Mouse (Mus musculus) inflammation-experienced regulatory T-cells (primary cell): Measurements from ENCODE around the gene Kcnn4. TPM values are rescaled to one million over a fixed set of nuclear protein-coding genes. Genes with fewer than 3 reads are reported as not detected.

Experiments used
- polyA plus RNA-seq, 2 experiments: library from polyadenylated mRNA; unstranded; fragments of 100-300 nt; shearing (Covaris generic); gene quantifications; one replicate each; pipeline ENCODE4 v1.2.1; 2017

Gene Kcnn4
- polyA plus RNA-seq: 100 to 1,000 TPM; 350 to 423 TPM

GRCm38 (mm10) chr7:24369731-24370541 lies at the start of gene Kcnn4:
Gene Kcnn4, plus strand, starts transcription at chr7:24370263.

DNA sequence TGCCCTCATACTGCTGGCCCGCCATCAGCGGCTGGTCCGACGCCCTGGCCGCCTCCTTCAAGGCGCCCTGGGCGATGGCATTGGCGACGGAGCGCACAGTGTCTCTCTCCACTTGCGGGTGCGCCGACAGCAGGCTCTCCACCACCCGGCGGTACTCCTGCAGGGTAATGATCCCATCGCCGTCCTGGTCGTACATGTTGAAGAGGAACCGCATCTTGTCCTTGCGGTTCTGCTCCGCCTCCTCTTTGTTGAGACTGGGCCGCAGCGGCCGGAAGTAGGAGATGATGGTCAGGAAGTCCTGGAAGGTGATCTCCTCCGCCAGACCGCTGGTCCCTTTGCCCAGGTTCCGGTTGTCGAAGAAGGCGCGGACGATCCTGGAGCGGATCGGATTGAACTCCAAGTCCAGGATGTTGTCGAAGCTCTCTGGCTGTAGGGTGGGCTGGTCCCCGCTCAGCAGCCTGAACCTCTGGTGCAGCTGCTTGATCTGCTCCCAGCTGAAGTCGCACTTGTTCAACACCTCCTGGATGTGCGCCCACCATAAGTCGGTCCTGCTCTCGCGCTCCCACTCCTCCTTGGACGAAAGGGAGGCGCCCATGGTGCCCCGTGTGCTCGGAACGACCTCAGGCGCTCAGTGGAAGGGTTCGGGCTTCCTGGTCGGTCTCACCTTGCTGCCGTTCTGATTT lies 36.6 kb upstream of the Kcnn4 start, which contains the start of gene Tescl:
TSS of gene Tescl (minus strand) at position 633 of the 683 bp plus-strand sequence.

DNA sequence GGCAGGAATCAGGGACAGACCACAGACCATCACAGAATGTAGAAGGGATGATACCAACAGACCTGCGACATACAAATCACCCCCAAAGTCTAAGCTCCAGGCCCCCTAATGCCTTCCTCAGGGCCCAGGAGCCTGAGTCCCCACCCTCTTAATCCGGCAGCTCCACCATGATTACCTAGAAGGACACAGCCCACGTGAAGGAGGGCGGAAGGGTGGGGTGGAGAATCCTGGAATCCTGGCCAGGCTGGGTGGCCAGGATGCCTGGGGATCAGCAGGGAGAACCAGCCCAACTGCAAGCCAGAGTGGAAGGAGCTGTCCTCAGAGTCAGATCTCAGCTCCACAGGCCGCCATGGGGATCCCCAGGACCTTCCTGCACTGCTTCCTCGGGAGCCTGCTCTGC lies 21.2 kb upstream of the Kcnn4 start, which contains the start of gene Lypd5:
TSS of gene Lypd5 (plus strand) at position 301 of the 400 bp plus-strand sequence.

GRCm38 (mm10) chr7:24399256-24400081 lies 29.4 kb downstream of the Kcnn4 start, which contains the start of gene Smg9:
Gene Smg9, plus strand, starts transcription at chr7:24399619.

Other genes with a start within 250 kb of the Kcnn4 start
- 10 to 100 TPM; 13.4 to 18.2 TPM for gene Zfp235, start 236.1 kb upstream of the Kcnn4 start, polyA plus RNA-seq
- 1 to 10 TPM in 1 of 2 experiments, under 1 TPM in 1; 0.78 to 1.6 TPM for gene Zfp114, start 195.2 kb upstream of the Kcnn4 start, polyA plus RNA-seq
- 1 to 10 TPM in 1 of 2 experiments, under 1 TPM in 1; 0.80 to 3.0 TPM for gene Zfp111, start 158.8 kb upstream of the Kcnn4 start, polyA plus RNA-seq
- gene Zfp109, start 132.7 kb upstream of the Kcnn4 start, polyA plus RNA-seq: 1 to 10 TPM; 5.5 to 5.8 TPM
- gene Zfp108, start 115.5 kb upstream of the Kcnn4 start, polyA plus RNA-seq: under 1 TPM; 0.43 to 0.93 TPM
- 1 to 10 TPM; 2.7 to 4.1 TPM for gene Zfp93, start 99.8 kb upstream of the Kcnn4 start, polyA plus RNA-seq
- 10 to 100 TPM; 20.2 to 27.5 TPM for gene Zfp61, start 69.0 kb upstream of the Kcnn4 start, polyA plus RNA-seq
- 10 to 100 TPM; 17.0 to 17.9 TPM for gene Zfp94, start 53.6 kb upstream of the Kcnn4 start, polyA plus RNA-seq
- not detected for gene Tescl, start 36.3 kb upstream of the Kcnn4 start, polyA plus RNA-seq
- gene Lypd5, start 21.1 kb upstream of the Kcnn4 start, polyA plus RNA-seq: 1 to 10 TPM in 1 of 2 experiments, under 1 TPM in 1; 0.11 to 2.3 TPM
- gene Smg9, start 29.4 kb downstream of the Kcnn4 start, polyA plus RNA-seq: 10 to 100 TPM; 51.5 to 80.1 TPM
- gene Irgc1, start 82.0 kb downstream of the Kcnn4 start, polyA plus RNA-seq: under 1 TPM in 1 of 2 experiments, not detected in 1; 0.45 TPM
- gene Plaur, start 92.2 kb downstream of the Kcnn4 start, polyA plus RNA-seq: 1 to 10 TPM in 1 of 2 experiments, under 1 TPM in 1; 0.65 to 3.3 TPM
- gene Cadm4, start 111.8 kb downstream of the Kcnn4 start, polyA plus RNA-seq: under 1 TPM; 0.42 to 0.82 TPM
- 1 to 10 TPM; 1.0 to 1.5 TPM for gene Zfp428, start 136.7 kb downstream of the Kcnn4 start, polyA plus RNA-seq
- gene AC161166.1, start 142.2 kb downstream of the Kcnn4 start, polyA plus RNA-seq: 1 to 10 TPM in 1 of 2 experiments, not detected in 1; 1.1 TPM
- gene Irgq, start 160.4 kb downstream of the Kcnn4 start, polyA plus RNA-seq: 1 to 10 TPM; 3.9 to 6.5 TPM
- not detected for gene Pinlyp, start 175.9 kb downstream of the Kcnn4 start, polyA plus RNA-seq
- gene Xrcc1, start 176.0 kb downstream of the Kcnn4 start, polyA plus RNA-seq: 10 to 100 TPM; 60.5 to 60.6 TPM
- 10 to 100 TPM; 19.5 to 23.6 TPM for gene Ethe1, start 217.3 kb downstream of the Kcnn4 start, polyA plus RNA-seq
- under 1 TPM; 0.27 to 0.58 TPM for gene Zfp575, start 217.4 kb downstream of the Kcnn4 start, polyA plus RNA-seq
- 1 to 10 TPM in 1 of 2 experiments, under 1 TPM in 1; 0.71 to 1.9 TPM for gene Phldb3, start 240.5 kb downstream of the Kcnn4 start, polyA plus RNA-seq